Mouse (Mus musculus): ENCODE data around the gene Cd3eap. TPM values are rescaled to one million over a fixed set of nuclear protein-coding genes. Genes with fewer than 3 reads are reported as not detected.

Gene Cd3eap
- polyA plus RNA-seq, 2 experiments: 6.7 to 7.8 TPM

GRCm38 (mm10) chr7:19309884-19310641 is 49.2 kb downstream of the Cd3eap start, which contains the start of gene Fosb:
Gene Fosb (minus strand): TSS chr7:19310051.
- H3K4me2 ChIP-seq (ENCODE audit: low read depth): peak within 1 kb of the TSS; percentile 87
- DNase-seq (ENCODE audit: low read depth in 3 of 3, low spot score in 3 of 3) (peak; percentile 80 to 89 (median 82)), ATAC-seq (ENCODE audit: insufficient read depth) (peak; percentile 81)
- peaks cover 3 to 11% of the 10 kb centered on the region in 2 experiments; a peak in 3 of 4 replicates for H3K4me1 ChIP-seq (replicated peaks; ENCODE audit: control insufficient read depth in 2 of 2, insufficient read depth in 2 of 2, low read length in 1 of 2)
- peaks cover 40% of the 10 kb centered on the region for H3K27me3 ChIP-seq (ENCODE audit: control insufficient read depth, insufficient read depth, low read length)
- no peaks in the 10 kb centered on the region for H3K9me3 ChIP-seq (ENCODE audit: control insufficient read depth, low read length)
- peak within 1 kb of the TSS; percentile 60 to 63 for H3K4me3 ChIP-seq (ENCODE audit: insufficient read depth in 1 of 2, low read depth in 2 of 2, low read length in 2 of 2)
- H3K27ac ChIP-seq: no peak within 1 kb of the TSS
- no peaks in the 10 kb centered on the region for H3K36me3 ChIP-seq (replicated peaks; ENCODE audit: control insufficient read depth, insufficient read depth, low read depth)
- H3K9ac ChIP-seq (replicated peaks): peak within 1 kb of the TSS; percentile 40
- TF ChIP-seq CTCF (IDR thresholded peaks at IDR 0.05; ENCODE audit: low read depth): peak; percentile 74
- 0 out of 2 replicates have a peak, but pooled peaks have one; percentile 36 for TF ChIP-seq EP300 (IDR thresholded peaks at IDR 0.05; ENCODE audit: low read depth)
- 0% methylated on average over 49 of the region's 49 CpGs for WGBS (ENCODE audit: insufficient replicate concordance)

GRCm38 (mm10) chr7:19309278-19309883 is 49.9 kb downstream of the Cd3eap start:
- ATAC-seq (ENCODE audit: insufficient read depth): no peak
- TF ChIP-seq EP300 (IDR thresholded peaks at IDR 0.05; ENCODE audit: low read depth): no peak
- TF ChIP-seq CTCF (IDR thresholded peaks at IDR 0.05; ENCODE audit: low read depth): no peak

GRCm38 (mm10) chr7:19308454-19309277 is 50.6 kb downstream of the Cd3eap start:
- Histone ChIP-seq H3K4me2 (ENCODE audit: low read depth) (peak overlapping the region; percentile 87), H3K27ac (no peak overlapping the region; the same call in 1 of the 2 replicates), H3K4me1 (replicated peaks; ENCODE audit: control insufficient read depth in 2 of 2, insufficient read depth in 2 of 2, low read length in 1 of 2) (peaks cover 3 to 11% of the 10 kb centered on the region in 2 experiments; a peak in 3 of 4 replicates), H3K36me3 (replicated peaks; ENCODE audit: control insufficient read depth, insufficient read depth, low read depth) (no peaks in the 10 kb centered on the region), H3K4me3 (ENCODE audit: insufficient read depth in 1 of 2, low read depth in 2 of 2, low read length in 2 of 2) (peak overlapping the region; percentile 60 to 80), H3K9me3 (ENCODE audit: control insufficient read depth, low read length) (no peaks in the 10 kb centered on the region), H3K9ac (replicated peaks) (peak overlapping the region; percentile 52), H3K27me3 (ENCODE audit: control insufficient read depth, insufficient read depth, low read length) (peaks cover 50% of the 10 kb centered on the region)
- ATAC-seq (ENCODE audit: insufficient read depth) (peak; percentile 82), DNase-seq (ENCODE audit: low read depth in 3 of 3, low spot score in 3 of 3) (peak; percentile 73 to 86 (median 80))
- WGBS (ENCODE audit: insufficient replicate concordance): under 1% methylated on average over 58 of the region's 58 CpGs
- TF ChIP-seq CTCF (IDR thresholded peaks at IDR 0.05; ENCODE audit: low read depth) (peak; percentile 51), EP300 (IDR thresholded peaks at IDR 0.05; ENCODE audit: low read depth) (no peak)

More at GRCm38 (mm10) chr7:19309278-19309883, 49.9 kb downstream of the Cd3eap start:
- H3K27me3 ChIP-seq (ENCODE audit: control insufficient read depth, insufficient read depth, low read length): peaks cover 47% of the 10 kb centered on the region
- H3K4me1 ChIP-seq (replicated peaks; ENCODE audit: control insufficient read depth in 2 of 2, insufficient read depth in 2 of 2, low read length in 1 of 2): peaks cover 3 to 11% of the 10 kb centered on the region in 2 experiments; a peak in 3 of 4 replicates
- no peaks in the 10 kb centered on the region for H3K36me3 ChIP-seq (replicated peaks; ENCODE audit: control insufficient read depth, insufficient read depth, low read depth)
- H3K4me2 ChIP-seq (ENCODE audit: low read depth): peak overlapping the region; percentile 87
- peak overlapping the region; percentile 40 for H3K9ac ChIP-seq (replicated peaks)
- no peak for DNase-seq (ENCODE audit: low read depth in 3 of 3, low spot score in 3 of 3)
- H3K9me3 ChIP-seq (ENCODE audit: control insufficient read depth, low read length): no peaks in the 10 kb centered on the region
- H3K4me3 ChIP-seq (ENCODE audit: insufficient read depth in 1 of 2, low read depth in 2 of 2, low read length in 2 of 2): peak overlapping the region; percentile 60 to 63
- under 1% methylated on average over 48 of the region's 48 CpGs for WGBS (ENCODE audit: insufficient replicate concordance)
- H3K27ac ChIP-seq: no peak overlapping the region

GRCm38 (mm10) chr7:19307739-19308453 is 51.4 kb downstream of the Cd3eap start:
- ATAC-seq (ENCODE audit: insufficient read depth): peak; percentile 34
- Histone ChIP-seq H3K36me3 (replicated peaks; ENCODE audit: control insufficient read depth, insufficient read depth, low read depth) (no peaks in the 10 kb centered on the region), H3K4me1 (replicated peaks; ENCODE audit: control insufficient read depth in 2 of 2, insufficient read depth in 2 of 2, low read length in 1 of 2) (peaks cover 3 to 11% of the 10 kb centered on the region in 2 experiments; a peak in 3 of 4 replicates), H3K9ac (replicated peaks) (peak overlapping the region; percentile 52), H3K4me2 (ENCODE audit: low read depth) (peak overlapping the region; percentile 87), H3K27ac (no peak overlapping the region; the same call in 1 of the 2 replicates), H3K4me3 (ENCODE audit: insufficient read depth in 1 of 2, low read depth in 2 of 2, low read length in 2 of 2) (peak overlapping the region; percentile 60 to 80), H3K9me3 (ENCODE audit: control insufficient read depth, low read length) (no peaks in the 10 kb centered on the region), H3K27me3 (ENCODE audit: control insufficient read depth, insufficient read depth, low read length) (peaks cover 57% of the 10 kb centered on the region)
- 3% methylated on average over 18 of the region's 18 CpGs for WGBS (ENCODE audit: insufficient replicate concordance)
- TF ChIP-seq EP300 (IDR thresholded peaks at IDR 0.05; ENCODE audit: low read depth) (no peak), CTCF (IDR thresholded peaks at IDR 0.05; ENCODE audit: low read depth) (no peak)
- peak in 1 of 3 experiments; percentile 54 for DNase-seq (ENCODE audit: low read depth in 3 of 3, low spot score in 3 of 3)

All from liver, embryonic 14.5 days (tissue).